Mouse (Mus musculus) ES-Bruce4 (cell line): ENCODE data around the gene Tlnrd1.

Source experiments
- CTCF ChIP-seq: IDR thresholded peaks from one replicate; pipeline ENCODE4 v1.8.1; 2011; ENCODE audit warnings: low read depth, low read length
- POLR2A ChIP-seq: IDR thresholded peaks from one replicate; pipeline ENCODE4 v1.8.1; 2011; ENCODE audit warnings: low read length; ENCODE audit not compliant: insufficient read depth

DNA sequence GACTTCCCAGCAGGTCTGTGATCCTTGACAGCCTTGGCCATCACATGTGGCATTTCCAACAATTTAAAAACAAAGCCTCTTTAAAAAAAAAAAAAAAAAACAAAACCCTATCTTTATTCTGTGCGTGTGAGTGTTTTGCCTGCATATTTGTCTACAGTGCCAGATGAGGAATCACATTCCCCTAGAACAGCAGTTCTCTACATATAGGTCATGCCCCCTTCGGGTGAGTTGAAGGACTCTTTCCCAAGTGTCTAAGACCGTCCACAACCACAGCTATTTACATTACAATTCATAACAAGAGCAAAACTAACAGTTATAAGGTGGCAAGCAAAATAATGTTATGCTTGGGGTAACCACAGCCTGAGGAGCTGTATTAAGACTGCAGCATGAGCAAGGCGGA is 17.3 kb upstream of the Tlnrd1 start:
- TF ChIP-seq CTCF (no peak), POLR2A (no peak)
